ENCODE assay signal across 8 mouse cellular contexts in genomic region chr6:129180403-129181169, GRCm38 (mm10). TPM values are rescaled to one million over a fixed set of nuclear protein-coding genes. Genes with fewer than 3 reads are reported as not detected.
DNase-seq lines count a peak whose midpoint lies in the region; ATAC-seq and TF ChIP-seq lines count a peak whose summit lies in the region.

TSS of gene Clec2d (plus strand) at chr6:129180615.

- no peaks in the 10 kb centered on the region for H3K27me3 ChIP-seq in forebrain, embryonic 16.5 days (replicated peaks; ENCODE audit: control insufficient read depth, insufficient read depth, low read length)
- H3K27me3 ChIP-seq in lung, embryonic 15.5 days, result no peaks in the 10 kb centered on the region

- peak within 1 kb of the TSS; percentile 70 for H3K27ac ChIP-seq in forebrain, embryonic 16.5 days (ENCODE audit: low read length)
- H3K27ac ChIP-seq in lung, embryonic 15.5 days, result peak within 1 kb of the TSS; percentile 99
- H3K27ac ChIP-seq in olfactory bulb, adult 2 months (ENCODE audit: insufficient read depth, low read depth, low read length), result peak within 1 kb of the TSS; percentile 89

- H3K4me3 ChIP-seq in forebrain, embryonic 16.5 days (replicated peaks; ENCODE audit: low read length), result peak within 1 kb of the TSS; percentile 38
- peak within 1 kb of the TSS; percentile 55 for H3K4me3 ChIP-seq in lung, embryonic 15.5 days
- peak within 1 kb of the TSS; percentile 41 for H3K4me3 ChIP-seq in olfactory bulb, adult 2 months (ENCODE audit: insufficient read depth, low read depth, low read length)

- WGBS in forebrain, embryonic 16.5 days, result 1% methylated on average over 15 of the region's 15 CpGs
- under 1% methylated on average over 15 of the region's 15 CpGs for WGBS in lung, embryonic 15.5 days
- WGBS in olfactory bulb, adult 2 months, result 5% methylated on average over 15 of the region's 15 CpGs

- peak; percentile 89 for DNase-seq in MEL-GATA-1-ER (ENCODE audit: extremely low read depth, low read depth)
- peak; percentile 4 to 8 for DNase-seq in cerebellum, adult 18-20 months
- DNase-seq in heart, postnatal 25 days (ENCODE audit: low spot score), result peak; percentile 79
- DNase-seq in layer of hippocampus, adult 11-12 months (ENCODE audit: low spot score), result peak; percentile 76
- DNase-seq in thymus, adult 18-20 months, result peak; percentile 61 to 81

- H3K4me2 ChIP-seq in forebrain, embryonic 16.5 days (ENCODE audit: low read length), result peak within 1 kb of the TSS; percentile 51
- peak within 1 kb of the TSS; percentile 50 for H3K4me2 ChIP-seq in lung, embryonic 15.5 days

- H3K9ac ChIP-seq in forebrain, embryonic 16.5 days (replicated peaks; ENCODE audit: low read depth, low read length), result peak within 1 kb of the TSS; percentile 40
- peak within 1 kb of the TSS; percentile 73 for H3K9ac ChIP-seq in lung, embryonic 15.5 days

- no peak for TF ChIP-seq CTCF in olfactory bulb, adult 2 months (IDR thresholded peaks at IDR 0.05; ENCODE audit: insufficient read depth, low read depth, low read length)

- intact Hi-C loops in heart, postnatal 25 days (cut with DNase I), result loop anchor here (1.0 to 10.0 kb wide), 3 partner anchors 57 to 196 kb away; no protein-coding TSS in a partner anchor

- no peaks in the 10 kb centered on the region for H3K36me3 ChIP-seq in forebrain, embryonic 16.5 days (ENCODE audit: control insufficient read depth, insufficient read depth)
- peaks cover 22% of the 10 kb centered on the region for H3K36me3 ChIP-seq in lung, embryonic 15.5 days

- no peak for TF ChIP-seq POLR2A in olfactory bulb, adult 2 months (IDR thresholded peaks at IDR 0.05; ENCODE audit: insufficient read depth, low read depth, low read length)

- H3K9me3 ChIP-seq in forebrain, embryonic 16.5 days (ENCODE audit: control insufficient read depth, low read length), result no peaks in the 10 kb centered on the region
- no peaks in the 10 kb centered on the region for H3K9me3 ChIP-seq in lung, embryonic 15.5 days

- H3K4me1 ChIP-seq in forebrain, embryonic 16.5 days (replicated peaks; ENCODE audit: control insufficient read depth, insufficient read depth, low read length), result 0 out of 2 replicates have a peak, but pooled peaks cover 4% of the 10 kb centered on the region
- H3K4me1 ChIP-seq in lung, embryonic 15.5 days, result peaks cover 14% of the 10 kb centered on the region; the same call in 1 of the 2 replicates
- H3K4me1 ChIP-seq in olfactory bulb, adult 2 months (ENCODE audit: control insufficient read depth, insufficient read depth, low read length), result no peaks in the 10 kb centered on the region

- peak; percentile 88 for ATAC-seq in forebrain, embryonic 16.5 days
- peak; percentile 90 for ATAC-seq in lung, embryonic 15.5 days (ENCODE audit: borderline replicate concordance, extremely low read depth, low FRiP score, low TSS enrichment)

RNA-seq across cellular contexts. Expression of gene Clec2d, which starts in this region (rescaled TPM):
- polyA plus RNA-seq in forebrain, embryonic 16.5 days (2015; fragmentation: Nextera tagmentation; extraction: Ambion mirVana), result 0.18 and 0.40 TPM in 2 replicates
- total RNA-seq in heart, postnatal 25 days (2021), result 10 to 100 TPM; 36.3 to 40.3 TPM
- 1.2 and 1.5 TPM in 2 replicates for polyA plus RNA-seq in lung, embryonic 15.5 days (2015; fragmentation: Nextera tagmentation; extraction: Ambion mirVana)
- polyA plus RNA-seq in olfactory bulb, adult 2 months (2012; ENCODE audit: insufficient read depth, insufficient read length, low replicate concordance, missing spikeins), result not detected in 2 replicates

Comparison
In these comparisons a context has a peak if more than half of its experiments do, and no peak if none do; other contexts are left out.
1. Peak in every context shown above with its lines: DNase-seq, ATAC-seq, H3K4me3 ChIP-seq and H3K27ac ChIP-seq.
2. RNA of gene Clec2d (polyA plus RNA-seq): not detected in olfactory bulb, adult 2 months; 1.2 to 1.5 TPM in lung, embryonic 15.5 days and 0.18 to 0.40 TPM in forebrain, embryonic 16.5 days; every median in the first group is over 10 times any median in the second.
3. Peak in ATAC-seq, H3K4me3 ChIP-seq, H3K27ac ChIP-seq, H3K9ac ChIP-seq and H3K4me2 ChIP-seq in forebrain, embryonic 16.5 days; RNA of the gene not detected or under 1 TPM.
4. DNase-seq: peak in every context shown above with its lines; median percentile 89 in MEL-GATA-1-ER; 79 in heart, postnatal 25 days; 76 in layer of hippocampus, adult 11-12 months; 71 in thymus, adult 18-20 months; 6 in cerebellum, adult 18-20 months.